Mouse (Mus musculus): ENCODE results near the gene Fthl17b.
"Not testable (repeated sequence)": the region's sequence is repeated elsewhere in the genome, so short reads cannot be mapped to it uniquely, and the experiment has no call there.

The Fthl17b gene

DNA sequence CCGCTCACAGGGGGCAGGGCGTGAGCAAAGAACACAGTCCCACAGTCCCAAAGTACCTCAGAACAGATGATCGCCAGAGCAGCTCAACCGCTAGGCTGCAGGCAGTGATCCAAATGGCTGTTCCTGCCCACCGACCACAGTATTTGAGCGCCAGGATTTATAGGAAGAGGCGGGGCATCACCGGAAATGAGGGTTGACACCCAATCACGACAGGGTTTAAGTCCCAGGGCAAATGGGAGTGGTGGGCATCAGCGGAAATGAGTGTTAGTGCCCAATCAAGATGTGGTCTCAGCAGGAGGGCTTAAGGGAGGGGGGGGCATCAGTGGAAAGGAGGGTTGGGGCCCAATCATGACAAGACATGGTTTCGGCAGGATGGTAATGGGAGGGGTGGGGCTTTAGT lies at the start of gene Fthl17b:
TSS of gene Fthl17b (minus strand) at position 101 of the 400 bp plus-strand sequence.
- DNase-seq (ENCODE audit: low read depth, low spot score) = not testable (repeated sequence)

GRCm38 (mm10) chrX:8986655-8987054 lies 23.9 kb upstream of the Fthl17b start, which contains the start of gene Fthl17d:
Fthl17d (minus strand) TSS chrX:8986755.
- not testable (repeated sequence) for DNase-seq (ENCODE audit: low read depth, low spot score)

GRCm38 (mm10) chrX:8976459-8976858 lies 13.7 kb upstream of the Fthl17b start, which contains the start of gene Fthl17c:
Fthl17c (minus strand) TSS chrX:8976559.
- DNase-seq (ENCODE audit: low read depth, low spot score) = not testable (repeated sequence)

DNA sequence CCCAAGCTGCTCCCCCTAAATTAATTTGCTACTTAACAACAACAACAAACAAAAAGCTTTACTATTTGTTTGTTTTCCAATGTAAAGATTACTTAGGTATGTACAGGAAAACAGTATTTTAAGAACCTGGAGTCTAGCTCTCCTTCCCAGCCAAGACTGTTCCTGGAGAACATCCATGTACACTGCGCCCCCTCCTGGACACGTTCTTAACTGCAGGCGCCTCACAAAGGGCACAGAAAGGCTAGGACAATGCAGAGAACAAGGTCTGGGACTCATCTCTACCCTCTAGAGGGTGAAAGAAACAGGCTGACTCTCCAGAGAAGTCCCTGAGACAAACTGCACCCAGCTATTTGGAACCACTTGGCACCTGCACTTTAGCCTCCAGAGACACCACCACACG lies 1.8 kb upstream of the Fthl17b start:
- not testable (repeated sequence) for DNase-seq (ENCODE audit: low read depth, low spot score)

GRCm38 (mm10) chrX:8948130-8948805 lies 14.5 kb downstream of the Fthl17b start:
- peak; percentile 34 for DNase-seq (ENCODE audit: low read depth, low spot score)

GRCm38 (mm10) chrX:8944041-8944440 lies 18.7 kb downstream of the Fthl17b start:
- DNase-seq (ENCODE audit: low read depth, low spot score) = no peak

- no peak for DNase-seq (ENCODE audit: low read depth, low spot score)
Measured at GRCm38 (mm10) chrX:8927308-8927707, 35.5 kb downstream of the Fthl17b start.

- no peak for DNase-seq (ENCODE audit: low read depth, low spot score)
Measured at GRCm38 (mm10) chrX:8921813-8922607, 40.8 kb downstream of the Fthl17b start.

- DNase-seq (ENCODE audit: low read depth, low spot score) = no peak
Measured at GRCm38 (mm10) chrX:8921080-8921479, 41.7 kb downstream of the Fthl17b start.

All from CD4-positive helper T cell, adult 2 months (primary cell).